Mouse (Mus musculus) forebrain, embryonic 15.5 days (tissue): Measurements from ENCODE around the gene Lce6a. TPM values are rescaled to one million over a fixed set of nuclear protein-coding genes. Genes with fewer than 3 reads are reported as not detected.
A peak's percentile ranks its signal among the peaks of the same experiment; 100 is the strongest.

Experiments
- ATAC-seq: fragments of 200-750 bp; cut with Nextera tagmentation; replicated peaks from 2 replicates; pipeline ENCODE4 v1.8.0; 2017; ENCODE audit warnings: mild to moderate bottlenecking, moderate TSS enrichment, moderate library complexity
- H3K27ac ChIP-seq: fragments of 300-500 bp; sonication (generic); replicated peaks from 2 replicates; pipeline ENCODE4 v1.5.1; 2015; ENCODE audit warnings: mild to moderate bottlenecking, inconsistent platforms
- H3K27me3 ChIP-seq: fragments of 300-500 bp; sonication (generic); 2 replicates; pipeline ENCODE4 v1.6.1; 2015; ENCODE audit warnings: inconsistent platforms
- H3K36me3 ChIP-seq: fragments of 300-500 bp; sonication (generic); 2 replicates; pipeline ENCODE4 v1.6.1; 2015; ENCODE audit warnings: mild to moderate bottlenecking, inconsistent platforms
- H3K4me1 ChIP-seq: fragments of 300-500 bp; sonication (generic); 2 replicates; pipeline ENCODE4 v1.6.1; 2015; ENCODE audit warnings: inconsistent platforms
- H3K4me2 ChIP-seq: fragments of 300-500 bp; sonication (generic); replicated peaks from 2 replicates; pipeline ENCODE4 v1.6.1; 2015; ENCODE audit warnings: mild to moderate bottlenecking, inconsistent platforms
- H3K4me3 ChIP-seq: fragments of 300-500 bp; sonication (generic); 2 replicates; pipeline ENCODE4 v1.5.1; 2015; ENCODE audit warnings: mild to moderate bottlenecking, inconsistent platforms
- H3K9ac ChIP-seq: fragments of 300-500 bp; sonication (generic); replicated peaks from 2 replicates; pipeline ENCODE4 v1.6.1; 2015; ENCODE audit warnings: mild to moderate bottlenecking, inconsistent platforms
- H3K9me3 ChIP-seq: fragments of 300-500 bp; sonication (generic); 2 replicates; pipeline ENCODE4 v1.6.1; 2016; ENCODE audit warnings: inconsistent platforms
- WGBS: fragments of 180-500 bp; shearing (Covaris S2); methylation state at CpG from one replicate; pipeline ENCODE4 v1.1.7; 2015; ENCODE audit warnings: mixed read lengths; 5-methylcytosine and 5-hydroxymethylcytosine counted together
- polyA plus RNA-seq: library from polyadenylated mRNA; unstranded; fragments of >200 nt; fragmentation: Nextera tagmentation; extraction: Ambion mirVana; gene quantifications from 2 replicates; pipeline ENCODE4 v1.2.1, GENCODE M21; 2015

Lce6a gene
- polyA plus RNA-seq, 1 experiment from 2014 or later: not detected

DNA sequence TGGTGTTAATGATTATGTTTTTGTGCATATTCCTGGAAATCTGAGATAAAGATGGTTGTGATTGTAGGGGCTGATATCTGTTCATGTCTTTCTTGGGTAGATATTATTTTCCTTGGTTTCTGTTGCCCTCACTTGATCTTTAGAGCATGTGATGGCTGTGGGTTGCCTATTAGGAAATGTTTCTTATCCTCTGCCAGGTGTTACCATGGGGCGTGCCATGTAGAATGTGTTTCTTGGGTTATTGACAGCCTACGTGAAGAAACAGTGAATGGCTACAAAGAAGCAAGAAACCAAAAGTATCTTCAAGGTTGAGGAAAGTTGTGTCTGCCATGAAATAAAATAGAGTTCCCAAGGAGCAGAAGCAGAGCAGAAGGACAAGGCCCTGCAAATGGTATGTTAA is 23.0 kb downstream of the Lce6a start:
- Histone ChIP-seq H3K36me3 (no peaks in the 10 kb centered on the region), H3K27me3 (no peaks in the 10 kb centered on the region), H3K4me3 (no peak overlapping the region), H3K9ac (no peak overlapping the region), H3K27ac (no peak overlapping the region), H3K9me3 (peaks cover 7% of the 10 kb centered on the region; the same call in 1 of the 2 replicates), H3K4me1 (no peaks in the 10 kb centered on the region), H3K4me2 (no peak overlapping the region)
- WGBS: 92% methylated on average over 2 of the region's 2 CpGs
- no peak for ATAC-seq

DNA sequence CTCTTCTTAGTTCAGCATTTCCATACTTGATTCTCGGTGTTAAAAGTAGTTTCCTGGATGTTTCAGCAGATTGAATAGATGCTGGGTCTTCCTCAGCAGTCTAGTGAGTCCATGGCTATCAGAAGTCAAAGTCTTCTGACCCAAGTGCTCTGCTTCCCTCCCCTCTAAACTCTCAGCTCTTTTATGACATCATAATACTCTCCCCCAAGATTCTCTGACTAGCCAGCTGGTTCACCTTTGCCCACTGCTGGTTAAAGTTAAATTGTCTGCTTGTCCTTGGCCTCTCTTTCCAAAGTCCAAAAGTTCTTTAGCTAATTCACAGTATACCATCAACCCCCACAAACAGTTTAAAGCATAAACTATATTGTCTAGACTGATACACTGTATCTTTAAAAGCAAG is 32.6 kb downstream of the Lce6a start, which contains the start of gene Smcp:
Gene Smcp (minus strand): TSS at position 140 of the 400 bp plus-strand sequence.
- Histone ChIP-seq H3K27ac (no peak within 1 kb of the TSS), H3K9ac (no peak within 1 kb of the TSS), H3K36me3 (no peaks in the 10 kb centered on the region), H3K4me3 (no peak within 1 kb of the TSS), H3K27me3 (no peaks in the 10 kb centered on the region), H3K4me1 (no peaks in the 10 kb centered on the region), H3K4me2 (no peak within 1 kb of the TSS), H3K9me3 (no peaks in the 10 kb centered on the region)
- no peak for ATAC-seq
- WGBS: 81% methylated on average over 1 of the region's 1 CpGs

DNA sequence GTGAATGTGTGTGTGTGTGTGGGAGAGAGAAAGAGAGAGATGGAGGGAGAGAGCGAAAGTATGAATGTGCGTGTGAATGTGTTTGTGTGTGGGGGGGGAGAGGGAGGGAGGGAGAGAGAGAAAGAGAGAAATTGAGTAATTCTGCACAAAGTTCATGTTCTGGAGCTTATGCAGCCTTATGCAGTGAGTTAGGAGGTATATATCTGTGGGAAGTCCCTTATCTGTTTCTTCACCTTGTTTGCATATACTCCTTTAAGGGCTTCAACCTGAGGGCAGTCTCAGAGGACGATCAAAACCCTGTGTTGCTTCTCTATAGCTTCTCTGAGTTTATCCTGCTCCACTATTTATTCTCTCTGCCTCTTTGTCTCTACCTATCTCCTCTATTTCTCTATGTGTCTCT is 34.3 kb downstream of the Lce6a start:
- 85% methylated on average over 3 of the region's 3 CpGs for WGBS
- Histone ChIP-seq H3K4me2 (no peak overlapping the region), H3K27ac (no peak overlapping the region), H3K27me3 (no peaks in the 10 kb centered on the region), H3K4me1 (no peaks in the 10 kb centered on the region), H3K36me3 (no peaks in the 10 kb centered on the region), H3K4me3 (no peak overlapping the region), H3K9me3 (no peaks in the 10 kb centered on the region), H3K9ac (no peak overlapping the region)
- no peak for ATAC-seq

DNA sequence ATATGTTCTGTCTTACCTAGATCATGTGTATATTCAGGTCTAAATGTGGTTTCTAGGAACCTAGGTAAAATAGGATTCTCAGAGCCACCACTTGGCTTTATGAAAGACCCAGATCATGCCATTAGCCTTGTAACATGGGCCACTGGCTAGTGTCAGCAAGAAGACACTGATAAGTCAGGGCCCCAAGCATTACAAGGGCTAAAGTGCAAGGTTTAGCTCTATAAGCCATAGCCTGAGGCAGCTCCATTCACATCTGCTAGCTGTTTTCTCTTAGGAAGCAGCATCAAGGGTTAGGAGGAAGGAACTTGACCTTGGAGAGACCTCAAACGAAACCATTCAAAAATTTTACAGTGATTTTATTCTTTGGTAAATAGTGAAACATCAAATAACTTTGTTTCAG is 36.4 kb downstream of the Lce6a start:
- Histone ChIP-seq H3K9ac (no peak overlapping the region), H3K27me3 (no peaks in the 10 kb centered on the region), H3K27ac (no peak overlapping the region), H3K4me1 (no peaks in the 10 kb centered on the region), H3K4me2 (no peak overlapping the region), H3K4me3 (no peak overlapping the region), H3K36me3 (no peaks in the 10 kb centered on the region), H3K9me3 (no peaks in the 10 kb centered on the region)
- 85% methylated on average over 1 of the region's 1 CpGs for WGBS
- no peak for ATAC-seq

DNA sequence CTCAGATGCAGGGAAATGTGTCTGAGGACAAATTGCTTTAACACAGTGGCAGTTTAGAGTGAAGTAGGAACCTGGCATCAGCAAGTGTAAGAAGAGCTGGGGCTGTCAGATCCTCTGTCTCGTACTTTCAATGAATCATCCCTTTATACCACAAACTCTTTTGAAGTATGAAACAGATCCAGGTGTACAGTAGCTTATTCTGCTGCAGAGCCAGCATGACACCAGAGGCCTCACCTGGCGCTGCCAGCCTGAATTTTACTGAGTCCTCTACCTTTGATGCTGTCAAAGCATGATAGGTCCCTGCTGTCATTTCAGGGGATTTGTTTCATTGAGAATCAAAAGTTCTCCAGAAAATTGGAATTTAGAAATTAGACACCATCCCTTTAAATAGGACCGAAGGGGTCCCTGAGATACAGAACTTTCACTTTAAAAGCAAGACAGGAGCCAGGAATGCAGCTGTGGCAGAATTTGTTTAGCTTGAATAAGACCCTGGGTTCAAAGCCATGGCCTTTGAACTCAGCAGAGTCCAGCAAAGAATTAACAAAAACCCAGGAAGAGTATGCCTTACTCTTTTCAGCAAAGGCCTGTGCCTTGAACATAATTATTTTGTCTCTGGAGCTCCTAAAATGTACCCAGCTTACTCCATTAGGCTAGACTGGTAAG is 38.2 kb downstream of the Lce6a start:
- Histone ChIP-seq H3K27ac (no peak overlapping the region), H3K4me1 (no peaks in the 10 kb centered on the region), H3K27me3 (no peaks in the 10 kb centered on the region), H3K9ac (no peak overlapping the region), H3K36me3 (no peaks in the 10 kb centered on the region), H3K4me2 (no peak overlapping the region), H3K9me3 (no peaks in the 10 kb centered on the region), H3K4me3 (no peak overlapping the region)
- 66% methylated on average over 3 of the region's 3 CpGs for WGBS
- ATAC-seq: peak; percentile 38; the same call in 1 of the 2 replicates

DNA sequence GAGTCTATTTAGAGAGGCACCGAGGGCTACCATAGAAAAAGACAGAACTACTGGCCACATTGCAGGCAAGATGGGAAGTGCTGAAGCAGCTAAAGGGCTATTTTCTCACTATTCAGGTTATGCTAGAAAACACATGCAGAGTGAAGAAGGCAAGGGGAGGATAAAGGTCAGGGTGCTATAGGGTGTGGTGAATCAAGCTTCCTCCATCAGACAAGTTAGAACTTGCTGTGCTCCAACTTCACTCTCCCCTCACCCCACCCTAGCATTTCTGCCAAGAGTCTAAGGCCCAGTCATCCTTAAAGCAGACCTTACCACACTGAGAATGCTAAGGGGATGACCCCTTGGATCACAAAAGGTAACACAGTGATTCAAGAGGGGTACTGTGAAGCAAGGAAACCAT is 42.0 kb downstream of the Lce6a start:
- no peak for ATAC-seq
- 83% methylated on average over 1 of the region's 1 CpGs for WGBS
- Histone ChIP-seq H3K36me3 (no peaks in the 10 kb centered on the region), H3K4me2 (no peak overlapping the region), H3K9me3 (no peaks in the 10 kb centered on the region), H3K9ac (no peak overlapping the region), H3K4me3 (no peak overlapping the region), H3K27ac (no peak overlapping the region), H3K4me1 (no peaks in the 10 kb centered on the region), H3K27me3 (no peaks in the 10 kb centered on the region)

DNA sequence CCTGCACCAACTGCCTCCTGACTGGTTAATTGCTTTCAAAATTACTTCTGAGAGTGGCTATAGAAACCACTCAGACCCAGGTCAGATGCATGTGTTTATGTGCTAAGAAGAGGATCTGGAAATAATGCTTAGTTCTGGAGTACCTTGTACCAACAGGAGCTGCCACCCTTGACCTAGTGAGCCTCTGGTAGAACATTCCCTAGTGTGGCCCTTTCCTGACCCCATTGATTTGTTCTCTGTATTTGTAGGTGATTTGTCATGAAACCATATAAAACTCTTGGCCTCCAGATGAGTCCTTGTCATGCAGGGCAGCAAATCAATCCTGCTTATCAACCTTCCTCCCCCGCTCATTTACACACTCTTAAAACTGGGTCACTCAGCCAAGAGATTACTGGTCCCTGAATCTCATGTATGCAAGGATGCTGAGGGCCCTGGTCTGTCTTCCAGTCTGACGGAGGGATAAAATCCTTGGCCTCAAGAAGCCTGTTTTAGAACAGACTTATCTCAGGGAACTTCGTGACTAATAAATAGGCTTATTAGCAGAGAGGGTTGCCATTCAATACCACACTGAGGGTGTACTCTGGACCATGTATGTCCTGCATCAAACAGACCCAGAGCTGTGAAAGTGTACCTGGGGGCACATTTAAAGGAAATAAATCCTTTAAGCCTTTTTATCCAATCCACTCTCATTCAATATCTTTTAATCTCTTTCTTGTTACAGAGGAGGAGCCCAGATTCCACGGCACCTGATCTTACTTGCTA is 42.6 kb downstream of the Lce6a start:
- H3K36me3 ChIP-seq: no peaks in the 10 kb centered on the region
- no peaks in the 10 kb centered on the region for H3K4me1 ChIP-seq
- WGBS: 67% methylated on average over 4 of the region's 4 CpGs
- H3K9me3 ChIP-seq: no peaks in the 10 kb centered on the region
- no peaks in the 10 kb centered on the region for H3K27me3 ChIP-seq
- no peak overlapping the region for H3K4me3 ChIP-seq
- no peak overlapping the region for H3K4me2 ChIP-seq
- no peak overlapping the region for H3K27ac ChIP-seq
- no peak for ATAC-seq
- no peak overlapping the region for H3K9ac ChIP-seq

DNA sequence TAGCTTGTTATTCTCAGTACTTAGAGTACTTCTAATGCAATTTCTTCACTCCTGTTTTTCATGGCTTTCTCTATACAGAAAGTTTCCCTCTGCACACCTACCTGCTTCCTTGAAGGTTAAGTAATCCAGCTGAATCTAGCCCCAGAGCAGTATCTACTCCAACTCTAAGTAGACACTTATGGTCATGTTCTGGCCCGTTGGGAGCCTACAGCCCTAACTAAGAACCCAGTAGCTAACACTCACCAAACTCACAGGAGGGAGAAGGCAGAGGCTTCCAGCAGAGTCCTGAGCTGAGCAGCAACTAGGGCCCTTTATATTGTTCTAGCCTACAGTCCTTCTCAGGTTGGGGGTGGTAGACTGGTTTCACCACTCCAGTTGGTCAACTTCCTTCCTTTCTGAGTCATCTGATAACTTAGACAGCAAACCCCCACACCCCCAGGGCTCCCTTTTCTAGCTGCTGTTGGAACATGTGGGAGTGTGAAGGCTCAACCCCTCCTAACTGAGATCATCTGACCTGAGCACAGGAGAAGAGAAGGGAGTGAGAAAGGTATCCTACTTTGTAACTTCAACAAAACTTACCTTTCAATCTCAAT is 47.9 kb downstream of the Lce6a start, which contains the start of gene Ivl:
Gene Ivl (minus strand): TSS at position 287 of the 593 bp plus-strand sequence.
- Histone ChIP-seq H3K27ac (no peak within 1 kb of the TSS), H3K27me3 (no peaks in the 10 kb centered on the region), H3K9me3 (no peaks in the 10 kb centered on the region), H3K4me1 (no peaks in the 10 kb centered on the region), H3K9ac (no peak within 1 kb of the TSS), H3K4me3 (no peak within 1 kb of the TSS), H3K4me2 (no peak within 1 kb of the TSS), H3K36me3 (no peaks in the 10 kb centered on the region)
- ATAC-seq: no peak
- WGBS: 87% methylated on average over 1 of the region's 1 CpGs

DNA sequence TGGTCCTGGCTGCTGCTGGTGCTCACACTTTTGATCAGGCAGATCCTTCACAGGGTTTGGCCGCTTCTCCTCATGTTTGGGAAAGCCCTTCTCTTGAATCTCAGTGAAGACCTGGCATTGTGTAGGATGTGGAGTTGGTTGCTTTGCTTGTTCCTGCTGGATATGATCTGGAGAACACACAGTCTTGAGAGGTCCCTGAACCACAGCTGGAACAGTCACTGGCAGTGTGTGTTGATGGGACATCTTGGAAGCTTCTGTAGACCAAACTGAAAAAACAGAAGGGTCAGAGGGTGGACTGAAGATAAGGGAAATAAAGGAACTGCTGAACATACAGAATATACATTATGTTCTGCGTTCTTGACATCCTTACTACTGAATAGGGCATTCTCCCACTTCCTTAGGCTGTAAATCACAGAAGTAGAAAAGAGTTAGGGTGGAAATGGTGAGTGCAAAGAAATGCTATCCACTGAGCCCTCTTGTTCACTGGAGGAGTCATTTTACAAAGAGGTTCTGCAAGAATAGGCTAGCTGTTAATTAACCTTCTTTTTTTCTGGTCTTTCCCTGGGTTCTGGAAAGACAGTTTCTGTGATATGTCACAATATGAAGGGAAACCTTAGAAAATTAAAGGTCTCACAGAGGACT is 48.8 kb downstream of the Lce6a start:
- no peaks in the 10 kb centered on the region for H3K4me1 ChIP-seq
- H3K36me3 ChIP-seq: no peaks in the 10 kb centered on the region
- WGBS: 62% methylated on average over 2 of the region's 2 CpGs
- H3K27ac ChIP-seq: no peak overlapping the region
- ATAC-seq: no peak
- H3K27me3 ChIP-seq: no peaks in the 10 kb centered on the region
- no peak overlapping the region for H3K4me2 ChIP-seq
- H3K4me3 ChIP-seq: no peak overlapping the region
- no peaks in the 10 kb centered on the region for H3K9me3 ChIP-seq
- no peak overlapping the region for H3K9ac ChIP-seq

Other genes starting within 250 kb of the Lce6a start
- not detected in 2 replicates for gene Sprr2h, start 236.0 kb downstream of the Lce6a start, polyA plus RNA-seq
- not detected in 2 replicates for gene Sprr2i, start 213.7 kb downstream of the Lce6a start, polyA plus RNA-seq
- gene Sprr2j-ps, start 203.6 kb downstream of the Lce6a start, polyA plus RNA-seq: not detected in 2 replicates
- 6.7 and 7.1 TPM in 2 replicates for gene Gm9774, start 192.2 kb downstream of the Lce6a start, polyA plus RNA-seq
- not detected in 2 replicates for gene Sprr2k, start 189.1 kb downstream of the Lce6a start, polyA plus RNA-seq
- not detected in 2 replicates for gene Sprr1b, start 182.9 kb downstream of the Lce6a start, polyA plus RNA-seq
- not detected in 2 replicates for gene Sprr3, start 162.9 kb downstream of the Lce6a start, polyA plus RNA-seq
- not detected in 2 replicates for gene Sprr1a, start 135.8 kb downstream of the Lce6a start, polyA plus RNA-seq
- not detected in 2 replicates for gene Sprr4, start 121.2 kb downstream of the Lce6a start, polyA plus RNA-seq
- gene 2310046K23Rik, start 87.1 kb downstream of the Lce6a start, polyA plus RNA-seq: not detected in 2 replicates
- not detected in 2 replicates for gene Ivl, start 47.9 kb downstream of the Lce6a start, polyA plus RNA-seq
- not detected in 2 replicates for gene Smcp, start 32.7 kb downstream of the Lce6a start, polyA plus RNA-seq
- not detected in 2 replicates for gene 2210017I01Rik, start 14.2 kb downstream of the Lce6a start, polyA plus RNA-seq
- not detected in 2 replicates for gene Lce1a1, start 26.6 kb upstream of the Lce6a start, polyA plus RNA-seq
- gene Lce1b, start 35.3 kb upstream of the Lce6a start, polyA plus RNA-seq: not detected in 2 replicates
- not detected in 2 replicates for gene Lce1a2, start 48.7 kb upstream of the Lce6a start, polyA plus RNA-seq
- not detected in 2 replicates for gene Lce1c, start 57.6 kb upstream of the Lce6a start, polyA plus RNA-seq
- gene Lce1d, start 65.5 kb upstream of the Lce6a start, polyA plus RNA-seq: not detected in 2 replicates
- not detected in 2 replicates for gene Lce1e, start 87.4 kb upstream of the Lce6a start, polyA plus RNA-seq
- not detected in 2 replicates for gene Lce1f, start 98.7 kb upstream of the Lce6a start, polyA plus RNA-seq
- not detected in 2 replicates for gene Gm38119, start 117.4 kb upstream of the Lce6a start, polyA plus RNA-seq
- not detected in 2 replicates for gene Lce1g, start 130.7 kb upstream of the Lce6a start, polyA plus RNA-seq
- not detected in 2 replicates for gene Lce1h, start 143.4 kb upstream of the Lce6a start, polyA plus RNA-seq
- not detected in 2 replicates for gene Lce1i, start 157.2 kb upstream of the Lce6a start, polyA plus RNA-seq
- gene Lce1j, start 168.9 kb upstream of the Lce6a start, polyA plus RNA-seq: not detected in 2 replicates
- not detected in 2 replicates for gene Lce1k, start 186.2 kb upstream of the Lce6a start, polyA plus RNA-seq
- gene Kprp, start 205.6 kb upstream of the Lce6a start, polyA plus RNA-seq: not detected in 2 replicates
- gene Lce1l, start 229.6 kb upstream of the Lce6a start, polyA plus RNA-seq: not detected in 2 replicates
- gene 2310050C09Rik, start 248.6 kb upstream of the Lce6a start, polyA plus RNA-seq: not detected in 2 replicates